Mouse (Mus musculus) liver, embryonic 11.5 days (tissue): ENCODE measurements around the gene Pidd1. TPM values are rescaled to one million over a fixed set of nuclear protein-coding genes. Genes with fewer than 3 reads are reported as not detected.

Experiments used
- ATAC-seq: fragments of 200-750 bp; cut with Nextera tagmentation; replicated peaks from 2 replicates; pipeline ENCODE4 v1.8.0; 2017; ENCODE audit warnings: moderate number of reproducible peaks, mild to moderate bottlenecking, moderate TSS enrichment, moderate library complexity; ENCODE audit not compliant: low FRiP score
- DNase-seq: peaks from one replicate; pipeline ENCODE4 v3.0.0-alpha.2; 2017; ENCODE audit warnings: low spot score
- H3K27ac ChIP-seq: fragments of 300-500 bp; sonication (generic); 2 replicates; pipeline ENCODE4 v1.5.1; 2014; ENCODE audit warnings: mild to moderate bottlenecking, low read depth, low read length, control low read depth
- H3K27me3 ChIP-seq: fragments of 300-500 bp; sonication (generic); replicated peaks from 2 replicates; pipeline ENCODE4 v1.6.1; 2014; ENCODE audit warnings: low read length, mixed read lengths; ENCODE audit not compliant: control insufficient read depth, insufficient read depth
- H3K36me3 ChIP-seq: fragments of 300-500 bp; sonication (generic); 2 replicates; pipeline ENCODE4 v1.6.1; 2014; ENCODE audit warnings: mild to moderate bottlenecking, low read length, moderate library complexity, mixed read lengths; ENCODE audit not compliant: control insufficient read depth, insufficient read depth
- H3K4me1 ChIP-seq: fragments of 300-500 bp; sonication (generic); replicated peaks from 2 replicates; pipeline ENCODE4 v1.6.1; 2014; ENCODE audit warnings: low read length, mixed read lengths; ENCODE audit not compliant: control insufficient read depth, insufficient read depth
- H3K4me2 ChIP-seq: fragments of 300-500 bp; sonication (generic); 2 replicates; pipeline ENCODE4 v1.6.1; 2014; ENCODE audit warnings: mild to moderate bottlenecking, control low read depth, moderate library complexity
- H3K4me3 ChIP-seq: fragments of 300-500 bp; sonication (generic); 2 replicates; pipeline ENCODE4 v1.5.1; 2014; ENCODE audit warnings: low read depth, low read length, control low read depth
- H3K9ac ChIP-seq: fragments of 300-500 bp; sonication (generic); 2 replicates; pipeline ENCODE4 v1.6.1; 2014; ENCODE audit warnings: low read depth, low read length, control low read depth
- H3K9me3 ChIP-seq: fragments of 300-500 bp; sonication (generic); 2 replicates; pipeline ENCODE4 v1.6.1; 2016; ENCODE audit warnings: low read length, inconsistent platforms, mixed read lengths; ENCODE audit not compliant: control insufficient read depth
- WGBS: fragments of 180-500 bp; shearing (Covaris S2); extraction: QIAGEN DNeasy Blood & Tissue Kit; methylation state at CpG from one replicate; pipeline ENCODE4 v1.1.7; 2014; 5-methylcytosine and 5-hydroxymethylcytosine counted together
- polyA plus RNA-seq: library from polyadenylated mRNA; unstranded; fragments of >200 nt; fragmentation: Nextera tagmentation; extraction: Ambion mirVana; gene quantifications from 2 replicates; pipeline ENCODE4 v1.2.1, GENCODE M21; 2014

Gene Pidd1
- polyA plus RNA-seq, 1 experiment from 2014 or later = 22.5 TPM

DNA sequence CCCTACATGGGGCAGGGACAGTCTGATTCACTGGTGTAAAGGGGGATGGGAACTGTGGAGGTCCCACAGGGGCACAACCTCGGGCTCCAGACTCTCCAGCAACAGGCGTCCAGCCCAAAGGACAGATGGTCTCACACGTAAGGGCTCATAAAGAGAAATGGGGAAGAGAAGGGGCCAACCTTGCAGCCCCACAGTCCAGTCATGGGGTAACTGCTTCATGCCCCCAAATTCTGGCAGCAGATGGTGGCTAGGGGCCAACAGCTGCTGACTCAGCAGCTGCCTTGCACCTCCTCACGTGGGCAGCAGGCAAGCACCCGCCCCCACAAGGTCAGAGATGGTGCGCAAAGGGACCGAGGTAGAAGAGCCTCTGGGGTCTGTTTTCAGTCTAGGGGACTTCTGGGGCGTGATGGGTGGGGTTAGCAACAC lies 11.6 kb downstream of the Pidd1 start:
- ATAC-seq = no peak
- WGBS = 83% methylated on average over 8 of the region's 8 CpGs
- peaks cover 11% of the 10 kb centered on the region; the same call in 1 of the 2 replicates for H3K36me3 ChIP-seq
- peaks cover 37% of the 10 kb centered on the region for H3K4me1 ChIP-seq
- H3K27me3 ChIP-seq = no peaks in the 10 kb centered on the region
- H3K9ac ChIP-seq = no peak overlapping the region
- H3K4me3 ChIP-seq = no peak overlapping the region
- H3K9me3 ChIP-seq = no peaks in the 10 kb centered on the region
- H3K27ac ChIP-seq = no peak overlapping the region
- no peak for DNase-seq
- H3K4me2 ChIP-seq = no peak overlapping the region

DNA sequence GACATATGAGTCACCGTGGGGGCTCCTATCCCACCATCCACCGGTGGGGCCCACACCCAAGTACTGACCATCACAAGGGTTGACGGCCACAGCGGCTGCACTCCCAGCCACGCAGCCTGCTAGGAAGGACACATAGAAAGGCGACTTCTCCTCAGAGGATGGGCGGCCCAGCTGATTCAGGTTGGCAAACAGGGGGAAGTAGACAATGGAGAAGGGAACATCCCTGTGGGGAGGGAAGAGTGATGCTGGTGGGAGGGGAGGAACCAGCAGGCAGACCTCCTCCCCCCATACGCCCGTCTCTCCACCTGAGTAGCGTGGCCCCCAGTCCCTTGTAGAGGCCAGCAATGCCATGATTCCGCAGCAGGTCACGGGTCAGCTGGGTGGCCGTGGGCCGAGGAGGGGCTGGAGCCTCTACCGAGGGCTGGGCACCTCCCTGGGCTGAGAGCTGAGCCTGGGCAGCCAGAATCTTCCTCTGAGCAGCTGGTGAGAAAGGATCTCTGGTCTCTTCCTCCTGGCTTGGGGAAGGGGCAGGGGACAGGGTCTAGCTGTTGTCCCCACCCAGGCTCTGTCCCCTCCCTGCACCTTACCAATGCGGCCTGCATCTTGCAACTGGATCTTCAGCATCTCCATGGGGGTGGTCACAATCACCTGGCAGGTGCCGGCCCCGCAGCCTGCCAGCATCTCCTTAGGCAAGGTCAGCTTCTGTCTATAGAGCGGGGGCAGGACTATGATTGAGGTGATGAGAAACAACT lies 12.2 kb downstream of the Pidd1 start:
- H3K36me3 ChIP-seq = peaks cover 11% of the 10 kb centered on the region; the same call in 1 of the 2 replicates
- no peaks in the 10 kb centered on the region for H3K27me3 ChIP-seq
- no peak overlapping the region for H3K4me2 ChIP-seq
- H3K4me3 ChIP-seq = no peak overlapping the region
- no peak overlapping the region for H3K9ac ChIP-seq
- ATAC-seq = no peak
- no peak for DNase-seq
- H3K27ac ChIP-seq = no peak overlapping the region
- peaks cover 33% of the 10 kb centered on the region for H3K4me1 ChIP-seq
- H3K9me3 ChIP-seq = no peaks in the 10 kb centered on the region
- 95% methylated on average over 19 of the region's 19 CpGs for WGBS

DNA sequence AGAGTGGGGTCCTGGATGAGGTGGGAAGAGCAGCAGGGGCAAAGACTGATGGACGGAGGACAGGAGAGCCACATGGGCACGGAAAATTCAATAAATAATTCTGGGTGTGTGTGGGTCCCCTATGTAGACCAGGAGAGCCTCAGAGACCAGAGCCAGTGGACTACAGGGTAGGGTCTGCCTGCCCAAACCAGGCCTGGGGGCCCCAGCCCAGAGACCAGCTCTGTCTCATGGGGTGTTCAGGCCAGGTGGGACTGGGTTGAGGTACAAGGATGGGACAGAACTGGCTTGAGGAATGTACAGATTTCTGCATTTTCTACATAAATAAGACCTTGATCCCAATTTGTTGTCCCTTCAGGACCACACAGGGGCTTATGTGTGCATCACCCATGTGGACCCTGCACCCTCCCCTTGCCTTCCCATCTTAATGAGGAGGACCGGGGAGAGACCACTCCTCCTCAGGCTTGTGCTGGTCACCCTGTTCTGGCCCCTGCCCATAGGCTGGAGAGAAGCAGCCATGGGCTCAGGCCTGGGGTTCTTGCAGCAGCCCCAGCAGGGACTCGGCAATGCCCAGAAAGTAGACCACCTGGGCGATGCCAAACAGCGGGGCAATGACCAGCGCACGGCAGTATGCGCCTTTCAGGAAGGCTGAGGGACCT lies 13.1 kb downstream of the Pidd1 start:
- H3K9me3 ChIP-seq = no peaks in the 10 kb centered on the region
- no peak overlapping the region for H3K27ac ChIP-seq
- H3K4me1 ChIP-seq = peaks cover 25% of the 10 kb centered on the region
- H3K4me3 ChIP-seq = no peak overlapping the region
- no peak overlapping the region for H3K4me2 ChIP-seq
- H3K27me3 ChIP-seq = no peaks in the 10 kb centered on the region
- no peak for ATAC-seq
- H3K36me3 ChIP-seq = peaks cover 11% of the 10 kb centered on the region; the same call in 1 of the 2 replicates
- DNase-seq = no peak
- H3K9ac ChIP-seq = no peak overlapping the region
- 91% methylated on average over 9 of the region's 9 CpGs for WGBS

DNA sequence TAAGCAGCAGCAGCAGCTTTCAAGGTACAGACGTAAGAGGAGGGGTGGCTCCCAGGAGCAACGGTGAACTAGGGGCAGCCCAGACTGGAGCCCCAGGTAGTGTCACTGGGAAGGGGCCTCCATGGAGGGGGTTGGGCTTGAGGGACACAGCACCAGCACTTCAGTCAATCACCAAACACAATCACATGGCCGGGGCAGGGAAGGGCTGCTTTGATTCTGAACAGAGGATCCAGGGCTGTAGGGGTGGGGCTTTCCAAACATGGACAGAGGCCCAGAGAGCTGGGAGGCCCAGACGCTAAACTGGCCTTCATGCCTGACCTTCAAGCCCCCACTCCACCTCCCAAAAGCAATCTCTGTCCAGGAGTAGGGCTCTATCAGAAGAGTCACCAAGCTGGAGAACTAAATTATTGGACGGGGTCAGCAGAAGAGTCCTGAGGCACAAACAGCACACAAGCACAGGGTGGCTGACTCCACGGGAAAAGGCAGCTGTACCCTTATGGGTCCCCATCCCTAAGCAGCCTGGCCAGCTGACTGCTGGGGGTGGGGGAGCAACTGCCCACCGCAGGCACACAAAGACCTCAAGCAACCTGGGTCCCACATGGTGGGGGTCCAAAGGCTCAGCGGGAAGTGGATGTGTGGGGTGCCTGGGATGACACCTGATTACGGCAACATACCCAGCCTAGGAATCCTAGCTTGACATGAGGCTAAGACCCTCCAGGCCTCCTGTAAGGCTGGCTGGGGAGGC lies 13.8 kb downstream of the Pidd1 start:
- no peak for DNase-seq
- peaks cover 20% of the 10 kb centered on the region for H3K4me1 ChIP-seq
- H3K4me2 ChIP-seq = peak overlapping the region; percentile 16; the same call in 1 of the 2 replicates
- no peak; the same call in 1 of the 2 replicates for ATAC-seq
- peaks cover 11% of the 10 kb centered on the region; the same call in 1 of the 2 replicates for H3K36me3 ChIP-seq
- no peak overlapping the region for H3K4me3 ChIP-seq
- WGBS = 68% methylated on average over 9 of the region's 9 CpGs
- H3K27me3 ChIP-seq = no peaks in the 10 kb centered on the region
- no peak overlapping the region for H3K27ac ChIP-seq
- H3K9me3 ChIP-seq = no peaks in the 10 kb centered on the region
- H3K9ac ChIP-seq = no peak overlapping the region

DNA sequence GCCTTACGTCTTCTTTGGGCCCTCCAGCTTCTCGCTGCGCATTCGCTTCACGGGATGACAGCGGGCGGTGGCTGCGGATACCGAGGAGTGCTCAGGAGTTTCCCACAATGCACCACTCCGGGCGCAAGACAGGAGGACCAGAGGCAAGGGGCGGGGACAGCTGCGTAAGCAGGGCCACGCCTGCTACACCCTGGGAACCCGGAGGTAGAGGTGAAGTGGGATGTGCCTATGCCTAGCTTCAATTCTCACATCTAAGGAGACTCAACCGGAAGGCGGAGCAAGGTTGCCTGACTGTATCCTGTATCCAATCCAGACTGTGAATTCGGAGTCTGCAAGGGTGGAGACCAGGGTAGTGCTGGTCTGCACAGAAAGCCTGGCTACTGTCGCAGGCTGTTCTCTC lies 14.5 kb downstream of the Pidd1 start, which contains the start of gene Cend1:
Gene Cend1, minus strand, starts transcription at position 182 of the 400 bp plus-strand sequence.
- Histone ChIP-seq H3K27me3 (no peaks in the 10 kb centered on the region), H3K27ac (no peak within 1 kb of the TSS), H3K4me2 (peak within 1 kb of the TSS; percentile 16), H3K4me1 (peaks cover 13% of the 10 kb centered on the region), H3K9me3 (no peaks in the 10 kb centered on the region), H3K36me3 (peaks cover 11% of the 10 kb centered on the region; the same call in 1 of the 2 replicates), H3K4me3 (no peak within 1 kb of the TSS), H3K9ac (no peak within 1 kb of the TSS)
- 8% methylated on average over 19 of the region's 19 CpGs for WGBS
- ATAC-seq (peak; percentile 30; the same call in 1 of the 2 replicates), DNase-seq (peak; percentile 36)

DNA sequence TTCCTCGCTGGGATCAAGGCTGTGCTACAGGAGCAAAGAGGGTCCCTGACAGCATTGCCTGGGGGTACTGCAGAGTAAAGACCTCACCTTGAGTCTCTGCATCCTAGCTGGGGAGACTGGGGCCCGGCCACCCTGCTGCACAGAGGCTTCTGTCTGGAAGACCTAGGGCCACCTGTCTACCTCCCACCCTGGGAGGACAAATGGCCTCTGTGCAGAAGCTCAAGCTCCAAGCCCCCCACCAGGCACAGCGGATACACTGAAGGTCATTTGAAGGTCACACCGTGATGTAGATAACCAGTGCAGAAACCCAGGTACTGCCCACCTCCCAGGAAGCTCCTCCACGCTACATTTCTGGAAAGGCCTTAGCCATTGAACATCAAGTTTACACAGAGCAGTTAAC lies 15.1 kb downstream of the Pidd1 start:
- ATAC-seq (no peak), DNase-seq (no peak)
- Histone ChIP-seq H3K4me1 (peaks cover 7% of the 10 kb centered on the region), H3K4me2 (no peak overlapping the region), H3K27ac (no peak overlapping the region), H3K4me3 (no peak overlapping the region), H3K9ac (no peak overlapping the region), H3K9me3 (no peaks in the 10 kb centered on the region), H3K27me3 (no peaks in the 10 kb centered on the region), H3K36me3 (peaks cover 11% of the 10 kb centered on the region; the same call in 1 of the 2 replicates)
- WGBS = 56% methylated on average over 5 of the region's 5 CpGs

DNA sequence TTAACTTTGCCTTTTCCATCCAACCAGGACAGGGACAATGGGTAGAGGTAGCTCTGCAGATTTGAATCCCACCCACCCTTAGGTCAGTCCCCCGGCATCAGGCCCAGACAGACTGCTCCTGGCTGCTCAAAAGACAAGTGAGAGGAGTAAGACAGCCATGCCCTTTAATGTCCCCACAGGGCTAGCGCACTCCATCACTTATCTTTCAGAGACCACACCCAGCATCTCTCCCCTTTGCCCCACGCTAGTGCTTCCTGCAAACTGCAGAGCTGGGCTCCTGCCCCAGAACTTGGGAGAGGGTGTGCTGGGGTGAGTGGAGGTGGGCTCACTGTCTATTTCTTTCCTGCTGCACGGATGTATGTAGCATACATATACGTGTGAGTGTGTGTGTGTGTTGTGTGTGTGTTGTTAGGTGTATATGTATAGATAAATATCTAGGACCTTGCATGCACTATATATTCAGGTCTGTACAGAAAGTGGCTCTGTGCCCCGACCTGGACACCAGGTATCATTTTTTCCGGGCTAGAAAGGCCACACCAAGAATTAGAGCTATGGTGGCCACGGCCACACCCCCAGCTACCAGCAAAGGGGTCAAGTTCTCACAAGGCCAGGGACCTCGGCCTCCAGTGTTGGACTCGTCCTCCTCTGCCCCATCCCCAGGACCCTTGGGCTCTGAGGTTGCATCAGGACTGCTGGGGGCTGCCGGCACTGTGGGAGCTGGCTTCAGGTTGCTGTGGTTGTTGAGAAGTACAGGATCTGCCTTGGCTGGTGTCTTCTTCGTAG lies 16.7 kb downstream of the Pidd1 start:
- 70% methylated on average over 12 of the region's 12 CpGs for WGBS
- no peak overlapping the region for H3K9ac ChIP-seq

DNA sequence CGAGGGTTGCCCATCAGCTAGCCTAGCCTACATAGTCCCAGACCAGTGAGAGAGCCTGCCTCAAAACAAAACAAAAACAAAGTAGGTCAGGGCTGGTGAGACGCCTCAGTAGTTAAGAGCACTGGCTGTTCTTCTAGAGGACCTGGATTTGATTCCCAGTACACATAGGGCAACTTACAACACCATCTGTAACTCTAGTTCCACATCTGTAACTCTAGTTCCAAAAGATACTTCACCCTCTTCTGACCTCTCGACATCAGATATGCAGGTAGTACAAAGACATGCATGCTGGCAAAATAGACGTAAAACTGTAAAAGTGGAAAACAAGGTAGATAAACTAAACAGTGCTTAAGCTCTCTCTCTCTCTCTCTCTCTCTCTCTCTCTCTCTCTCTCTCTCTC lies 20.0 kb downstream of the Pidd1 start:
- H3K27me3 ChIP-seq = no peaks in the 10 kb centered on the region
- no peak overlapping the region for H3K4me3 ChIP-seq
- no peak overlapping the region; the same call in 1 of the 2 replicates for H3K9ac ChIP-seq
- no peaks in the 10 kb centered on the region; the same call in 1 of the 2 replicates for H3K4me1 ChIP-seq
- no peaks in the 10 kb centered on the region for H3K9me3 ChIP-seq
- no peak overlapping the region for H3K27ac ChIP-seq
- H3K4me2 ChIP-seq = no peak overlapping the region
- ATAC-seq (no peak), DNase-seq (no peak)
- 70% methylated on average over 4 of the region's 4 CpGs for WGBS
- H3K36me3 ChIP-seq = no peaks in the 10 kb centered on the region

More for the DNA sequence above, 16.7 kb downstream of the Pidd1 start:
- no peaks in the 10 kb centered on the region for H3K9me3 ChIP-seq
- peaks cover 6% of the 10 kb centered on the region for H3K4me1 ChIP-seq
- no peak overlapping the region for H3K4me2 ChIP-seq
- no peak overlapping the region for H3K4me3 ChIP-seq
- DNase-seq (no peak), ATAC-seq (no peak)
- no peaks in the 10 kb centered on the region for H3K27me3 ChIP-seq
- H3K27ac ChIP-seq = no peak overlapping the region
- peaks cover 6% of the 10 kb centered on the region; the same call in 1 of the 2 replicates for H3K36me3 ChIP-seq
